Comparison of ENCODE assay signal across 8 mouse cellular contexts in genomic region chr12:98106789-98107684, GRCm38 (mm10).
DNase-seq lines count a peak whose midpoint lies in the region; ATAC-seq lines count a peak whose summit lies in the region.
"Had no signal": no experiment of that assay in that cellular context is flagged by ENCODE, and none has a peak within 500 bp of the region (broad histone marks: within the 10 kb centered on the region; RNA-seq: fewer than 3 reads in every experiment).

No protein-coding gene starts in this region.

- 0 out of 2 replicates have a peak overlapping the region, but pooled peaks have one; percentile 26 for H3K27ac ChIP-seq in hindbrain, embryonic 15.5 days (replicated peaks)
- H3K27ac ChIP-seq in heart, embryonic 10.5 days = no peak overlapping the region
- H3K27ac ChIP-seq: liver, embryonic 12.5 days had no signal

- no peak overlapping the region for H3K4me2 ChIP-seq in hindbrain, embryonic 15.5 days
- H3K4me2 ChIP-seq: liver, embryonic 12.5 days had no signal

- WGBS in hindbrain, embryonic 15.5 days = 40% methylated on average over 10 of the region's 10 CpGs
- WGBS in heart, embryonic 10.5 days = 56% methylated on average over 10 of the region's 10 CpGs

- peak; percentile 7 for DNase-seq in layer of hippocampus, adult 9-10 months (ENCODE audit: low spot score)
- DNase-seq in layer of hippocampus, adult 8-10 months (ENCODE audit: low spot score in 2 of 2) = no peak
- peak; percentile 84 for DNase-seq in Muller cell, postnatal 12 days (ENCODE audit: inconsistent ontology term)
- DNase-seq in embryo, embryonic 9.5 days (ENCODE audit: extremely low spot score) = peak; percentile 2
- DNase-seq in heart, embryonic 10.5 days (ENCODE audit: low spot score) = no peak
- no peak for DNase-seq in spleen, postnatal 4 days (ENCODE audit: low spot score in 2 of 2)

- no peaks in the 10 kb centered on the region for H3K36me3 ChIP-seq in hindbrain, embryonic 15.5 days
- H3K36me3 ChIP-seq in heart, embryonic 10.5 days = no peaks in the 10 kb centered on the region
- H3K36me3 ChIP-seq: liver, embryonic 12.5 days had no signal

- no peak overlapping the region for H3K4me3 ChIP-seq in hindbrain, embryonic 15.5 days
- no peak overlapping the region for H3K4me3 ChIP-seq in heart, embryonic 10.5 days
- H3K4me3 ChIP-seq: liver, embryonic 12.5 days had no signal

- H3K4me1 ChIP-seq in hindbrain, embryonic 15.5 days (replicated peaks) = peaks cover 9% of the 10 kb centered on the region; the same call in 1 of the 2 replicates
- H3K4me1 ChIP-seq in heart, embryonic 10.5 days = no peaks in the 10 kb centered on the region
- H3K4me1 ChIP-seq: liver, embryonic 12.5 days had no signal

- no peaks in the 10 kb centered on the region for H3K27me3 ChIP-seq in hindbrain, embryonic 15.5 days
- no peaks in the 10 kb centered on the region for H3K27me3 ChIP-seq in heart, embryonic 10.5 days (ENCODE audit: insufficient read depth, poor library complexity, severe bottlenecking)
- H3K27me3 ChIP-seq: liver, embryonic 12.5 days had no signal

- H3K9ac ChIP-seq in hindbrain, embryonic 15.5 days = no peak overlapping the region
- H3K9ac ChIP-seq: liver, embryonic 12.5 days had no signal

- no peaks in the 10 kb centered on the region for H3K9me3 ChIP-seq in hindbrain, embryonic 15.5 days
- no peaks in the 10 kb centered on the region for H3K9me3 ChIP-seq in heart, embryonic 10.5 days
- H3K9me3 ChIP-seq: liver, embryonic 12.5 days had no signal

- 0 out of 2 replicates have a peak, but pooled peaks have one; percentile 34 for ATAC-seq in hindbrain, embryonic 15.5 days (ENCODE audit: low FRiP score, low read depth)
- ATAC-seq: liver, embryonic 12.5 days had no signal

Comparison
In these comparisons a context has a peak if more than half of its experiments do, and no peak if none do; other contexts are left out.
1. DNase-seq: peak in layer of hippocampus, adult 9-10 months (single experiment), Muller cell, postnatal 12 days (single experiment) and embryo, embryonic 9.5 days (single experiment); none in layer of hippocampus, adult 8-10 months (0 of 2), heart, embryonic 10.5 days (single experiment) and spleen, postnatal 4 days (0 of 2).